Mouse (Mus musculus) heart, adult 2 months (tissue): ENCODE data around the gene Med1.

ENCODE experiments used
- CTCF ChIP-seq: fragments of 200-600 bp; IDR thresholded peaks from 2 replicates; pipeline ENCODE4 v1.8.1; 2022; ENCODE audit warnings: antibody characterized with exemption, mild to moderate bottlenecking, moderate library complexity
- POLR2A ChIP-seq: fragments of 200-500 bp; IDR thresholded peaks from 2 replicates; pipeline ENCODE4 v1.6.1; 2011; ENCODE audit warnings: mild to moderate bottlenecking, low read depth, low read length, control low read depth; ENCODE audit not compliant: insufficient read depth

- TF ChIP-seq CTCF (no peak), POLR2A (no peak)
These were observed 83.4 kb downstream of the Med1 start for GRCm38 (mm10) chr11:98109706-98110105.
